Mouse (Mus musculus) heart, adult 2 months (tissue): ENCODE results near the gene Galt.

Experiments used
- CTCF ChIP-seq: fragments of 200-600 bp; IDR thresholded peaks from 2 replicates; pipeline ENCODE4 v1.8.1; 2022; ENCODE audit warnings: antibody characterized with exemption, mild to moderate bottlenecking, moderate library complexity
- EP300 ChIP-seq: fragments of 200-500 bp; IDR thresholded peaks from 2 replicates; pipeline ENCODE4 v1.6.1; 2011; ENCODE audit warnings: low read depth, low read length, control low read depth; ENCODE audit not compliant: insufficient read depth
- POLR2A ChIP-seq: fragments of 200-500 bp; IDR thresholded peaks from 2 replicates; pipeline ENCODE4 v1.6.1; 2011; ENCODE audit warnings: mild to moderate bottlenecking, low read depth, low read length, control low read depth; ENCODE audit not compliant: insufficient read depth

GRCm38 (mm10) chr4:41755338-41756305, 594 bp downstream of the Galt start, which contains the start of gene Sigmar1:
- TF ChIP-seq CTCF (peak; percentile 95), EP300 (peak; percentile 67; the same call in 1 of the 2 replicates), POLR2A (peak; percentile 53)
